Mouse (Mus musculus) embryonic facial prominence, embryonic 10.5 days (tissue): ENCODE data around the gene Dazap2. TPM values are rescaled to one million over a fixed set of nuclear protein-coding genes. Genes with fewer than 3 reads are reported as not detected.
A peak's percentile ranks its signal among the peaks of the same experiment; 100 is the strongest.

Experiments used
- DNase-seq: peaks from one replicate; pipeline ENCODE4 v3.0.0-alpha.2; 2017; ENCODE audit warnings: low spot score
- H3K27ac ChIP-seq: fragments of 300-500 bp; sonication (generic); replicated peaks from 2 replicates; pipeline ENCODE4 v1.5.1; 2016; ENCODE audit warnings: mild to moderate bottlenecking
- H3K27me3 ChIP-seq: fragments of 300-500 bp; sonication (generic); replicated peaks from 2 replicates; pipeline ENCODE4 v1.6.1; 2016; ENCODE audit warnings: low read depth, mild to moderate bottlenecking; ENCODE audit not compliant: poor library complexity, severe bottlenecking
- H3K36me3 ChIP-seq: fragments of 300-500 bp; sonication (generic); replicated peaks from 2 replicates; pipeline ENCODE4 v1.6.1; 2016; ENCODE audit warnings: mild to moderate bottlenecking, moderate library complexity
- H3K4me1 ChIP-seq: fragments of 300-500 bp; sonication (generic); 2 replicates; pipeline ENCODE4 v1.6.1; 2016
- H3K4me3 ChIP-seq: fragments of 300-500 bp; sonication (generic); 2 replicates; pipeline ENCODE4 v1.5.1; 2016; ENCODE audit warnings: mild to moderate bottlenecking, moderate library complexity
- H3K9me3 ChIP-seq: fragments of 300-500 bp; sonication (generic); 2 replicates; pipeline ENCODE4 v1.6.1; 2016; ENCODE audit warnings: mild to moderate bottlenecking
- WGBS: fragments of 180-500 bp; shearing (Covaris S2); methylation state at CpG from one replicate; pipeline ENCODE4 v1.1.7; 2016; 5-methylcytosine and 5-hydroxymethylcytosine counted together
- polyA plus RNA-seq: library from polyadenylated mRNA; unstranded; fragments of >200 nt; fragmentation: Nextera tagmentation; extraction: Ambion mirVana; gene quantifications from 2 replicates; pipeline ENCODE4 v1.2.1, GENCODE M21; 2016

Dazap2 gene
- polyA plus RNA-seq = 200 and 212 TPM in 2 replicates

GRCm38 (mm10) chr15:100614996-100615824 is at the start of gene Dazap2:
Dazap2 (plus strand) TSS chr15:100615349.
- under 1% methylated on average over 99 of the region's 99 CpGs for WGBS
- H3K9me3 ChIP-seq = no peaks in the 10 kb centered on the region
- peaks cover 23% of the 10 kb centered on the region for H3K27me3 ChIP-seq
- peaks cover 34% of the 10 kb centered on the region for H3K36me3 ChIP-seq
- peak within 1 kb of the TSS; percentile 91 for H3K4me3 ChIP-seq
- peak; percentile 100 for DNase-seq
- H3K27ac ChIP-seq = peak within 1 kb of the TSS; percentile 96
- H3K4me1 ChIP-seq = peaks cover 27% of the 10 kb centered on the region

- DNase-seq = no peak
- no peak overlapping the region for H3K27ac ChIP-seq
- 73% methylated on average over 2 of the region's 2 CpGs for WGBS
- H3K4me1 ChIP-seq = no peaks in the 10 kb centered on the region
- no peak overlapping the region for H3K4me3 ChIP-seq
- H3K27me3 ChIP-seq = no peaks in the 10 kb centered on the region
- no peaks in the 10 kb centered on the region for H3K36me3 ChIP-seq
- no peaks in the 10 kb centered on the region for H3K9me3 ChIP-seq
Measured at GRCm38 (mm10) chr15:100566531-100566930, 48.6 kb upstream of the Dazap2 start.

GRCm38 (mm10) chr15:100569239-100569638 is 45.9 kb upstream of the Dazap2 start:
- Histone ChIP-seq H3K27me3 (no peaks in the 10 kb centered on the region), H3K9me3 (no peaks in the 10 kb centered on the region), H3K4me3 (no peak overlapping the region), H3K27ac (no peak overlapping the region), H3K36me3 (no peaks in the 10 kb centered on the region), H3K4me1 (0 out of 2 replicates have a peak, but pooled peaks cover 3% of the 10 kb centered on the region)
- no peak for DNase-seq
- WGBS = 61% methylated on average over 3 of the region's 3 CpGs

GRCm38 (mm10) chr15:100573946-100574345 is 41.2 kb upstream of the Dazap2 start:
- WGBS = 68% methylated on average over 6 of the region's 6 CpGs
- Histone ChIP-seq H3K27ac (no peak overlapping the region), H3K4me3 (no peak overlapping the region), H3K27me3 (no peaks in the 10 kb centered on the region), H3K4me1 (0 out of 2 replicates have a peak, but pooled peaks cover 7% of the 10 kb centered on the region), H3K9me3 (no peaks in the 10 kb centered on the region), H3K36me3 (no peaks in the 10 kb centered on the region)
- no peak for DNase-seq

GRCm38 (mm10) chr15:100574378-100574777 is 40.8 kb upstream of the Dazap2 start:
- Histone ChIP-seq H3K27ac (no peak overlapping the region), H3K4me3 (no peak overlapping the region), H3K4me1 (0 out of 2 replicates have a peak, but pooled peaks cover 7% of the 10 kb centered on the region), H3K9me3 (no peaks in the 10 kb centered on the region), H3K36me3 (no peaks in the 10 kb centered on the region), H3K27me3 (no peaks in the 10 kb centered on the region)
- 74% methylated on average over 2 of the region's 2 CpGs for WGBS
- no peak for DNase-seq

- Histone ChIP-seq H3K27me3 (no peaks in the 10 kb centered on the region), H3K27ac (no peak overlapping the region), H3K36me3 (no peaks in the 10 kb centered on the region), H3K9me3 (no peaks in the 10 kb centered on the region), H3K4me1 (0 out of 2 replicates have a peak, but pooled peaks cover 7% of the 10 kb centered on the region), H3K4me3 (no peak overlapping the region)
- 85% methylated on average over 12 of the region's 12 CpGs for WGBS
- no peak for DNase-seq
Measured at GRCm38 (mm10) chr15:100575366-100575765, 39.8 kb upstream of the Dazap2 start.

GRCm38 (mm10) chr15:100576392-100576791 is 38.8 kb upstream of the Dazap2 start:
- 0 out of 2 replicates have a peak, but pooled peaks cover 7% of the 10 kb centered on the region for H3K4me1 ChIP-seq
- H3K27me3 ChIP-seq = no peaks in the 10 kb centered on the region
- DNase-seq = no peak
- H3K27ac ChIP-seq = no peak overlapping the region
- H3K9me3 ChIP-seq = no peaks in the 10 kb centered on the region
- WGBS = 87% methylated on average over 6 of the region's 6 CpGs
- no peaks in the 10 kb centered on the region for H3K36me3 ChIP-seq
- no peak overlapping the region for H3K4me3 ChIP-seq

GRCm38 (mm10) chr15:100576810-100577209 is 38.3 kb upstream of the Dazap2 start:
- Histone ChIP-seq H3K9me3 (no peaks in the 10 kb centered on the region), H3K27me3 (no peaks in the 10 kb centered on the region), H3K4me1 (0 out of 2 replicates have a peak, but pooled peaks cover 7% of the 10 kb centered on the region), H3K36me3 (no peaks in the 10 kb centered on the region), H3K27ac (no peak overlapping the region), H3K4me3 (no peak overlapping the region)
- 86% methylated on average over 6 of the region's 6 CpGs for WGBS
- DNase-seq = no peak

- no peak overlapping the region for H3K27ac ChIP-seq
Measured at GRCm38 (mm10) chr15:100577972-100578371, 37.2 kb upstream of the Dazap2 start.

GRCm38 (mm10) chr15:100580108-100580507 is 35.0 kb upstream of the Dazap2 start:
- 90% methylated on average over 10 of the region's 10 CpGs for WGBS
- Histone ChIP-seq H3K4me3 (no peak overlapping the region), H3K27me3 (no peaks in the 10 kb centered on the region; the same call in 1 of the 2 replicates), H3K9me3 (no peaks in the 10 kb centered on the region), H3K4me1 (0 out of 2 replicates have a peak, but pooled peaks cover 4% of the 10 kb centered on the region), H3K36me3 (no peaks in the 10 kb centered on the region), H3K27ac (no peak overlapping the region)
- no peak for DNase-seq

More at GRCm38 (mm10) chr15:100577972-100578371, 37.2 kb upstream of the Dazap2 start:
- Histone ChIP-seq H3K9me3 (no peaks in the 10 kb centered on the region), H3K4me3 (no peak overlapping the region), H3K4me1 (0 out of 2 replicates have a peak, but pooled peaks cover 7% of the 10 kb centered on the region), H3K27me3 (no peaks in the 10 kb centered on the region), H3K36me3 (no peaks in the 10 kb centered on the region)
- WGBS = 83% methylated on average over 16 of the region's 16 CpGs
- DNase-seq = no peak

GRCm38 (mm10) chr15:100585931-100586330 is 29.2 kb upstream of the Dazap2 start:
- Histone ChIP-seq H3K27ac (no peak overlapping the region), H3K4me1 (no peaks in the 10 kb centered on the region; the same call in 1 of the 2 replicates), H3K27me3 (no peaks in the 10 kb centered on the region; the same call in 1 of the 2 replicates), H3K36me3 (peaks cover 13% of the 10 kb centered on the region; the same call in 1 of the 2 replicates), H3K9me3 (no peaks in the 10 kb centered on the region), H3K4me3 (no peak overlapping the region)
- DNase-seq = no peak
- WGBS = 92% methylated on average over 16 of the region's 16 CpGs

GRCm38 (mm10) chr15:100587166-100587565 is 28.0 kb upstream of the Dazap2 start:
- H3K27ac ChIP-seq = no peak overlapping the region
- H3K36me3 ChIP-seq = peaks cover 13% of the 10 kb centered on the region; the same call in 1 of the 2 replicates
- no peaks in the 10 kb centered on the region for H3K9me3 ChIP-seq
- WGBS = 73% methylated on average over 4 of the region's 4 CpGs
- DNase-seq = no peak
- no peak overlapping the region for H3K4me3 ChIP-seq
- H3K4me1 ChIP-seq = no peaks in the 10 kb centered on the region; the same call in 1 of the 2 replicates
- H3K27me3 ChIP-seq = no peaks in the 10 kb centered on the region; the same call in 1 of the 2 replicates
